13 mouse cellular contexts compared by ENCODE assay signal in the genomic region with DNA sequence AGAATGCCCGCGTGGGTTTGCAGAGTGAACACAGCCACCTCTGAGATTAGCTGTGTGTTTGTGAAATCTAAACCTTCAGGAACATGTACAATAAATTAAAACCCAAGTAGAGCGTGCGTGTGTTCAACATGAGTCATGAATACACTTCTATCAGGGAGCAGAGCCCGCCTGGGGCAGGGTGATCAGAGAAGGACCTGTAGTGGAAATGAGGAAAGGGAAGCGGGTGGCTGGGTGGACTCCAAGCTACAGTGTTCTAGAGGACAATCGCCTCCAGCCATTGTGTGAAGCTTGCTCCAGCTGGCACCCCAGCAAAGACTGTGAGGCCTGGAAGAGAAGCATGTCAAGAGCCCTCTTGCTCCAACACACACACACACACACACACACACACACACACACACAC.
DNase-seq lines count a peak whose midpoint lies in the region; ATAC-seq lines count a peak whose summit lies in the region.
"Had no signal": no experiment of that assay in that cellular context is flagged by ENCODE, and none has a peak within 500 bp of the region (broad histone marks: within the 10 kb centered on the region; RNA-seq: fewer than 3 reads in every experiment).

No protein-coding gene starts in this region.

- H3K36me3 ChIP-seq in neural tube, embryonic 14.5 days (ENCODE audit: control insufficient read depth, insufficient read depth, low read length): no peaks in the 10 kb centered on the region
- no peaks in the 10 kb centered on the region for H3K36me3 ChIP-seq in forebrain, embryonic 12.5 days (replicated peaks)
- H3K36me3 ChIP-seq: embryonic facial prominence, embryonic 15.5 days had no signal

- peak; percentile 29 to 51 for DNase-seq in heart, postnatal 14 days
- DNase-seq in heart, postnatal 25 days (ENCODE audit: low spot score): no peak
- peak; percentile 40 for DNase-seq in lung, postnatal 36 days
- DNase-seq in lung, postnatal 25 days (ENCODE audit: low spot score): no peak
- DNase-seq in heart, postnatal 4 days: peak; percentile 31
- DNase-seq: adrenal gland, postnatal 36 days; cerebellum, adult 11 months; gastrocnemius, postnatal 36 days had no signal

- H3K4me3 ChIP-seq in neural tube, embryonic 14.5 days (ENCODE audit: low read depth, low read length): no peak overlapping the region
- no peak overlapping the region for H3K4me3 ChIP-seq in forebrain, embryonic 12.5 days (replicated peaks)
- H3K4me3 ChIP-seq: embryonic facial prominence, embryonic 15.5 days had no signal

- H3K27me3 ChIP-seq in neural tube, embryonic 14.5 days (ENCODE audit: control insufficient read depth, insufficient read depth, low read length): no peaks in the 10 kb centered on the region
- H3K27me3 ChIP-seq in forebrain, embryonic 12.5 days: no peaks in the 10 kb centered on the region
- H3K27me3 ChIP-seq: embryonic facial prominence, embryonic 15.5 days had no signal

- peaks cover 24% of the 10 kb centered on the region for H3K4me1 ChIP-seq in neural tube, embryonic 14.5 days (ENCODE audit: control insufficient read depth, insufficient read depth, low read length)
- H3K4me1 ChIP-seq in forebrain, embryonic 12.5 days: peaks cover 19% of the 10 kb centered on the region

- ATAC-seq in neural tube, embryonic 14.5 days (ENCODE audit: low read depth): no peak
- no peak for ATAC-seq in forebrain, embryonic 12.5 days (ENCODE audit: low FRiP score)
- ATAC-seq: forebrain, embryonic 16.5 days had no signal

- 0 out of 2 replicates have a peak overlapping the region, but pooled peaks have one; percentile 23 for H3K27ac ChIP-seq in neural tube, embryonic 14.5 days (ENCODE audit: low read depth, low read length)
- no peak overlapping the region for H3K27ac ChIP-seq in forebrain, embryonic 12.5 days
- H3K27ac ChIP-seq: embryonic facial prominence, embryonic 15.5 days; macrophage had no signal

- intact Hi-C loops in heart, postnatal 14 days (cut with DNase I): no loop called here
- intact Hi-C loops in heart, postnatal 25 days (cut with DNase I): no loop called here

- WGBS in neural tube, embryonic 14.5 days: 34% methylated on average over 7 of the region's 7 CpGs
- WGBS in forebrain, embryonic 12.5 days: 86% methylated on average over 7 of the region's 7 CpGs

- H3K4me2 ChIP-seq in neural tube, embryonic 14.5 days (ENCODE audit: low read depth, low read length): no peak overlapping the region
- no peak overlapping the region for H3K4me2 ChIP-seq in forebrain, embryonic 12.5 days
- H3K4me2 ChIP-seq: embryonic facial prominence, embryonic 15.5 days had no signal

- H3K9me3 ChIP-seq in neural tube, embryonic 14.5 days (ENCODE audit: control insufficient read depth, low read length): no peaks in the 10 kb centered on the region
- H3K9me3 ChIP-seq in forebrain, embryonic 12.5 days: no peaks in the 10 kb centered on the region
- H3K9me3 ChIP-seq: embryonic facial prominence, embryonic 15.5 days had no signal

- no peak overlapping the region for H3K9ac ChIP-seq in neural tube, embryonic 14.5 days (replicated peaks; ENCODE audit: low read depth, low read length)
- no peak overlapping the region for H3K9ac ChIP-seq in forebrain, embryonic 12.5 days
- H3K9ac ChIP-seq: embryonic facial prominence, embryonic 15.5 days had no signal

Comparison
In these comparisons a context has a peak if more than half of its experiments do, and no peak if none do; other contexts are left out.
1. DNase-seq: peak in heart, postnatal 14 days (2 of 2), lung, postnatal 36 days (single experiment) and heart, postnatal 4 days (single experiment); none in heart, postnatal 25 days (single experiment) and lung, postnatal 25 days (single experiment).